Mouse (Mus musculus) kidney, embryonic 14.5 days (tissue): ENCODE data around the gene Apc2. TPM values are rescaled to one million over a fixed set of nuclear protein-coding genes. Genes with fewer than 3 reads are reported as not detected.
A peak's percentile ranks its signal among the peaks of the same experiment; 100 is the strongest.

Source experiments
- ATAC-seq: fragments of 200-750 bp; cut with Nextera tagmentation; 2 replicates; pipeline ENCODE4 v1.8.0; 2017; ENCODE audit warnings: moderate number of reproducible peaks, mild to moderate bottlenecking, moderate TSS enrichment, moderate library complexity; ENCODE audit not compliant: low FRiP score, low TSS enrichment
- H3K27ac ChIP-seq: fragments of 300-500 bp; sonication (generic); 2 replicates; pipeline ENCODE4 v1.5.1; 2014; ENCODE audit warnings: low read depth, mild to moderate bottlenecking, low read length, moderate library complexity, mixed read lengths
- H3K27me3 ChIP-seq: fragments of 300-500 bp; sonication (generic); 2 replicates; pipeline ENCODE4 v1.6.1; 2014; ENCODE audit warnings: mild to moderate bottlenecking, low read length; ENCODE audit not compliant: control insufficient read depth, insufficient read depth
- H3K36me3 ChIP-seq: fragments of 300-500 bp; sonication (generic); 2 replicates; pipeline ENCODE4 v1.6.1; 2014; ENCODE audit warnings: low read length, mixed read lengths; ENCODE audit not compliant: control insufficient read depth, insufficient read depth
- H3K4me1 ChIP-seq: fragments of 300-500 bp; sonication (generic); 2 replicates; pipeline ENCODE4 v1.6.1; 2014; ENCODE audit warnings: low read length, mixed read lengths; ENCODE audit not compliant: control insufficient read depth, insufficient read depth
- H3K4me2 ChIP-seq: fragments of 300-500 bp; sonication (generic); replicated peaks from 2 replicates; pipeline ENCODE4 v1.6.1; 2014; ENCODE audit warnings: low read depth, mild to moderate bottlenecking, low read length
- H3K4me3 ChIP-seq: fragments of 300-500 bp; sonication (generic); 2 replicates; pipeline ENCODE4 v1.5.1; 2014; ENCODE audit warnings: mild to moderate bottlenecking, low read length
- H3K9ac ChIP-seq: fragments of 300-500 bp; sonication (generic); 2 replicates; pipeline ENCODE4 v1.6.1; 2014; ENCODE audit warnings: low read depth, mild to moderate bottlenecking, low read length, moderate library complexity
- H3K9me3 ChIP-seq: fragments of 300-500 bp; sonication (generic); 2 replicates; pipeline ENCODE4 v1.6.1; 2016; ENCODE audit warnings: low read length; ENCODE audit not compliant: control insufficient read depth
- whole genome bisulfite sequencing: fragments of 180-500 bp; shearing (Covaris S2); extraction: QIAGEN DNeasy Blood & Tissue Kit; methylation state at CpG from one replicate; pipeline ENCODE4 v1.1.7; 2014; 5-methylcytosine and 5-hydroxymethylcytosine counted together
- polyA plus RNA-seq: library from polyadenylated mRNA; unstranded; fragments of >200 nt; fragmentation: Nextera tagmentation; extraction: Ambion mirVana; gene quantifications from 2 replicates; pipeline ENCODE4 v1.2.1, GENCODE M21; 2014

The Apc2 gene
- polyA plus RNA-seq, 1 experiment from 2014 or later, result 1.0 TPM

- Histone ChIP-seq H3K4me3 (no peak overlapping the region), H3K36me3 (peaks cover 54% of the 10 kb centered on the region), H3K9me3 (no peaks in the 10 kb centered on the region), H3K9ac (no peak overlapping the region), H3K27me3 (no peaks in the 10 kb centered on the region), H3K27ac (no peak overlapping the region), H3K4me2 (no peak overlapping the region), H3K4me1 (peaks cover 7% of the 10 kb centered on the region; the same call in 1 of the 2 replicates)
- ATAC-seq, result no peak
- WGBS, result 90% methylated on average over 6 of the region's 6 CpGs
These were observed 42.2 kb upstream of the Apc2 start for GRCm38 (mm10) chr10:80253551-80253950.

DNA sequence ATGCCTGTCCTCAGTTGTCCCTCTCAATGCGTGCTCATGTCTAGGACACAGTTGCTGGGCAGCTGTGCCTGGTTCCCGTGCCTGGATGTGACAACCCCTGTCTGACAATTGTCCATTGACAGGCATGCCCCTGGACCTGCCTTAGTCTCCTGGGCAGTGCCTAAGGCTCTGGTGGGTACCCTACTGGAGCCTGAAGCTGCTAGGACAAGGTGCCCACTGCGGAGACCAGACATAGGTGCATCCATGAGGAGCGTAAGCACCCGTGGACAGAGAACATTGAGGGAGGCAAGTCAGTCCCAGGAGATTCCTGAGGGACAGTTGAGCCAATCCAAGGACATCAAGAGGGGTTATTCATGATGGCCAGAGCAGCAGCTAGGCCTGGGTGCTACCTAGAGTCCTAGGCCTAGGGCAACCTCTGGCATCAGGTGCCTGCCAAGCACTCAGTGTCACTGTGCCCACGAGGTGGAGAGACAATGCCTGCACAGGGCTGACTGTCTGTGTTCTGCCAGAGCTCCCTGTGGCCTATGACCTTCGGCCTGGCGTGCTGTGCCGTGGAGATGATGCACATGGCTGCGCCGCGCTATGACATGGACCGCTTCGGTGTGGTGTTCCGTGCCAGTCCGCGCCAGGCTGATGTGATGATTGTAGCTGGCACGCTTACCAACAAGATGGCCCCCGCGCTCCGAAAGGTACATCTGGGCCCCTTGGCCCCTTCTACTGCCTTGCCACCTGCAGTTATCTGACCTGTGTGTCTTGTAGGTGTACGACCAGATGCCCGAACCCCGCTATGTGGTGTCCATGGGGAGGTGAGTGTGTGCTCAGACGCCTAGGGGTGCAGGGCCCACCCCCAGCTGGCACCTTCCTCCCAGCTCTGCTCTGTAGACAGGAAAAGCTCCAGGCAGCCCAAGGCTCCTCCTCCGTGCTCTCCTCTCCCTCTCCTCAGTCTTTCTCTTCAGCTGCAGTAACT is 41.2 kb upstream of the Apc2 start:
- 94% methylated on average over 26 of the region's 26 CpGs for WGBS
- no peak for ATAC-seq
- H3K9me3 ChIP-seq, result no peaks in the 10 kb centered on the region
- peaks cover 60% of the 10 kb centered on the region for H3K36me3 ChIP-seq
- peaks cover 13% of the 10 kb centered on the region for H3K4me1 ChIP-seq
- no peak overlapping the region for H3K4me3 ChIP-seq
- H3K27me3 ChIP-seq, result no peaks in the 10 kb centered on the region
- H3K4me2 ChIP-seq, result no peak overlapping the region
- no peak overlapping the region for H3K27ac ChIP-seq
- no peak overlapping the region for H3K9ac ChIP-seq

DNA sequence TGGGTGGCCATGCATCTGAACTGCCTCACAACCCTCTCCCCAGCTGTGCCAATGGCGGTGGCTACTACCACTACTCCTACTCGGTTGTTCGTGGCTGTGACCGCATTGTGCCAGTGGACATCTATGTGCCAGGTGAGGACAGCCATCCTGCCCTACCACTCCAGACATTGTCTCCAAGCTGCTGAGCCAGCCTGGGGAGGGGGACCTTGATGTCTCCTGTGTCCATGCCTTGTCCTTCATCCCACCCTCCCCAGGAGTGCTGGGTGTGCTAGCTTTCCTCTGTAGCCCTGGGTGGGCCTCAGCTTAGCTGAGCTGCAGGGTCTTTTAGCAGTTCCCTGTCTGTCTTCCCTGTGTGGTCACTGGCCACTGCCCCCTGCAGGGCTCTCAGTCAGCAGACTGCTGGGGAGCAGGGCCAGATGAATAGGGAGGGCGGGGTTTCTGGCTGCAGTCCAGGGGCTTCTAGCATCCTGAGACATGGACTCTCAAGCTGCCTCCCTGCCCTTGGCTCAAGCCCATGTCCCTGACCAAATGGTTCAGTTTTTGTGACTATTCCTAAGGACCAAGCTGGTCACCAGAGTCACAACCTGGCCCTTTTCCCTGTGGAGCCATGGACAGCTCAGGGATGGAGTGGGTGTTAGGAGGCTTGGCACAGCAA is 39.8 kb upstream of the Apc2 start:
- no peak overlapping the region for H3K4me3 ChIP-seq
- no peaks in the 10 kb centered on the region for H3K27me3 ChIP-seq

DNA sequence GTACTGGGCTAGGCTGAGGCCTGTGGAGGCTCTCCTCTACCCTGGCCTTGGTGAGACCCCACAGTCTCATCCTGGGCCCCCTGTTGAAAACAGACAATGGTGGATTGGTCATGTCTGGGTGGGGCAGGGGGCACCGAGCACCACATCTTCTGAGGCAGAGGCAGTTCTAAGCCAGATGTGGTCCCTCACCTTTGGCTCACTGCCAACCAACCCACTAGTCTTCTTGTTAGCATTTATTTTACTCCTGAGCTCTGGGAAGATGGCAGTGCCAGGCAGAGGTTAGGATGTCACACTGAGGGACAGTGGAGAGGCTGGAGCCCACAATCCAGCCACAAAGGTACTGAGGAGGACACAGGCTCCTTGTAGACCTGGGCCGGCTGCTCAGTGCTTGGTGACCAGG is 37.8 kb upstream of the Apc2 start:
- H3K9me3 ChIP-seq, result no peaks in the 10 kb centered on the region
- H3K27me3 ChIP-seq, result no peaks in the 10 kb centered on the region
- H3K9ac ChIP-seq, result no peak overlapping the region
- H3K4me2 ChIP-seq, result no peak overlapping the region
- H3K4me3 ChIP-seq, result no peak overlapping the region
- H3K4me1 ChIP-seq, result peaks cover 21% of the 10 kb centered on the region
- H3K36me3 ChIP-seq, result peaks cover 56% of the 10 kb centered on the region
- no peak for ATAC-seq
- 85% methylated on average over 2 of the region's 2 CpGs for WGBS
- no peak overlapping the region for H3K27ac ChIP-seq

More for the DNA sequence above, 39.8 kb upstream of the Apc2 start:
- H3K27ac ChIP-seq, result no peak overlapping the region
- H3K9me3 ChIP-seq, result no peaks in the 10 kb centered on the region
- 95% methylated on average over 5 of the region's 5 CpGs for WGBS
- H3K4me1 ChIP-seq, result peaks cover 16% of the 10 kb centered on the region
- ATAC-seq, result no peak
- no peak overlapping the region for H3K4me2 ChIP-seq
- no peak overlapping the region for H3K9ac ChIP-seq
- H3K36me3 ChIP-seq, result peaks cover 60% of the 10 kb centered on the region

DNA sequence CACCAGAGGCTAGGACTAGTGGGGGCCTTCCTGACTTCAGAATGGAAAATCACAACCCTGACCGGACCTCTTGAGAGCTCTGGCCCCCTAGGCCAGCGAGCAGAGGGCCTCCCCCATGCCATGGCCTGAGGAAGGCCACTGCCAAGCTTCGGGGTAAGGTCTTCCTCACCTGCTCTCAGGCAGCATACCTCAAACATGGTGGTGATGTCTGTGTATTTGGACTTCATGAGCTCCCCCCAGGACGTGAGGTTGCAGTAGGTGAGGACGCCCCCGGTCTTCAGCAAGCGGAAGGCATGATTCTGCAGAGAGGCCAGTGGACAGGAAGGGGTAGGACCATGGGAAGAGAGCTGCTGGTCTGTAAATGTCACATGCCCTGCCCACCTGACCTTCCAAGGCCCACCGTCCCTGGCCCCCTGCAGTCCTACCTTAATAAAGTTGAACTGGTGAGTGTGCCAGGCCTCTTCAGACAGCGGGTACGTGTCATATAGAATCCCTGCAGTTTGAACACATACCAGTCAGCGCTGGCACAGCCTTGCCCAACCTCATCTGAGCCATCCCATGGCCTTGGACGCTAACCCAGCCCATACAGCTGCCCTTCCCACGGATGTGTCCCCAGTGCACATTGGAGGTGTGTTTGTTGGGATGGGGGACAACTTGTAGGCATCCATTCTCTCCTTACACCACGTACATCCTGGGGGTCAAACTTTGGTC is 36.9 kb upstream of the Apc2 start:
- Histone ChIP-seq H3K27ac (no peak overlapping the region), H3K9me3 (no peaks in the 10 kb centered on the region), H3K4me2 (no peak overlapping the region), H3K4me1 (peaks cover 21% of the 10 kb centered on the region), H3K27me3 (no peaks in the 10 kb centered on the region), H3K9ac (no peak overlapping the region), H3K36me3 (peaks cover 51% of the 10 kb centered on the region), H3K4me3 (no peak overlapping the region; the same call in 1 of the 2 replicates)
- no peak for ATAC-seq
- WGBS, result 91% methylated on average over 14 of the region's 14 CpGs

DNA sequence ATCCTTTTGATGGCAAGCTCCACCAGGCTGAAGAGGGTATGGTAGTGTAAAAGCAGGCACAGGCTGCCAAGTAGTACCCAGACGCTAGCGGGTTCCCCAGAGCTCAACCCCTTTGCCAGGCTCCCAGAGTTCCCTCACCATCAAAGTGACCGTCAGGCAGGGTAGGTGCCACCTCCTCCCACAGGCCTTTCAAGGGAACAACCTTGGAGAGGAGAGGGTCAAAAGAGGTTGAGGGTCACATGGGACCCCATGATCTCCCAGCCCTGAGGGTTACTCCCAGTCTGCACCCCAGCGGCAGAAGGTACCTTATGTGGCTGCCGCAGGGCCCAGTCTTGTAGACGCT is 36.3 kb upstream of the Apc2 start:
- Histone ChIP-seq H3K27ac (peak overlapping the region; percentile 24; the same call in 1 of the 2 replicates), H3K4me2 (peak overlapping the region; percentile 92), H3K36me3 (peaks cover 46% of the 10 kb centered on the region), H3K9me3 (no peaks in the 10 kb centered on the region), H3K4me1 (peaks cover 21% of the 10 kb centered on the region), H3K9ac (peak overlapping the region; percentile 67; the same call in 1 of the 2 replicates), H3K27me3 (no peaks in the 10 kb centered on the region), H3K4me3 (peak overlapping the region; percentile 53; the same call in 1 of the 2 replicates)
- ATAC-seq, result no peak
- 71% methylated on average over 6 of the region's 6 CpGs for WGBS

DNA sequence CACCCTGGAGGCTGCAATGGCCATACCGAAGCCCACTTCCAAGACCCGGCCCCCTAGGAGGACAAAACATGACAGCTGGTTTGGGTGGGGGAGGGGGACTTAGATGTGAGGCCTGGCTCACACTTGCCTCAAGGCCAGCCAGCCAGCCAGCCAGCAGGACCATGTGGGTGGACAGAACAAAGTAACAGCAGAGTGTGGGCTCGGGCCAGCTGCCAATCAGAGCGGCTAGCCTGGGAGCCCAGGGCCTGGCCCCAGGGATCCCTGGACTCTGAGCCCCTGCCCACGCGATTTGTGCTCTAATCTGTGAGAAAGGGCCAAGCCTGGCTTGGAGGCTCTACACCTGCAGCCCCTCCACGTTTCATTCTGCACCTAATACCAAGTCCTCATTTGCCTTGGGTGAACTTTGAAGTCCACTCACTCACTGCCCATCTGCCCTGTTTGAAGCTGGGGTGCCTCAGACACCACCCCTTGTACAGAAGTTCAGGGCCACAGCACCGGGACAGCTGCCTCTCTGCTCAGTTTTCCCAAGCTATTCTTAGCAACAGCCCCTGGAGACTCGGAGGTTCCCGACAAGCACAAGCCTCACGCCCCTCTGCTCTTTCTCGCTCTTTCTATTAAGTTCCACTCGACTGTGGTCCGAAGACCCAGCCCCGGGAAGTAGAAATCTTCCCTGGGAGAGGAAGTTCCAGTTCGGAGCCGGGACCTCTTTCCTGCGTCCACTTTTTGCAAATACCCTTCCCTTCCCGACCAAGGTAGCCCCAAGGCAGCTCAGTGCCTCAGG is 35.7 kb upstream of the Apc2 start:
- Histone ChIP-seq H3K9ac (peak overlapping the region; percentile 67), H3K4me3 (peak overlapping the region; percentile 53), H3K27me3 (no peaks in the 10 kb centered on the region), H3K4me2 (peak overlapping the region; percentile 92), H3K4me1 (peaks cover 21% of the 10 kb centered on the region), H3K27ac (peak overlapping the region; percentile 92), H3K36me3 (peaks cover 40% of the 10 kb centered on the region), H3K9me3 (no peaks in the 10 kb centered on the region)
- WGBS, result 7% methylated on average over 19 of the region's 19 CpGs
- no peak for ATAC-seq
